Mouse (Mus musculus): Measurements from ENCODE around the gene Plod2. TPM values are rescaled to one million over a fixed set of nuclear protein-coding genes. Genes with fewer than 3 reads are reported as not detected.

Plod2 gene
- total and polyA plus RNA-seq, 3 experiments = not detected

DNA sequence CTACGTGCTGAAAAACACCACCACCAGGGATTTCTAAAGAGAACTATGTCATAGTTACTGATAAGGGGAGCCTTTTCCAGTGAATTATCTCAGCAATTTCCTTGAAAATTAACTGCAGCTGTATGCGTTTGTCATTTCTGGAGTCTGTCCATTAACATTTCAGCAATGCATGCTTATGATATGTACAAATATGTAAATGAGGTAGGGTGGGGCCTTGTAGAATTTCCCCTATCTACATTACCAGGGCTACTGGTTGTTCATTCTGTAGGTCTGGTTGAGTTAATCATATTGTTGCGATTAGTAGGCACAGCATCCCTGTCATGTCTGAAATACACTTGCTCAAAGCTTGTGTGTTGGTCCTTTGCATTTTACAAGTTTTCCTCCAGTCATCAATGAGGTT, 92.8 kb downstream of the Plod2 start:
- Histone ChIP-seq H3K27ac (ENCODE audit: control insufficient read depth, low read depth, low read length) (no peak overlapping the region), H3K36me3 (ENCODE audit: control insufficient read depth in 1 of 2, insufficient read depth in 2 of 2, low read length in 2 of 2) (no peaks in the 10 kb centered on the region), H3K4me3 (ENCODE audit: control insufficient read depth in 1 of 2, insufficient read depth in 1 of 2, low read depth in 2 of 2, low read length in 2 of 2) (no peak overlapping the region), H3K79me2 (ENCODE audit: control insufficient read depth, insufficient read depth, low read length, poor library complexity) (no peaks in the 10 kb centered on the region), H3K9ac (ENCODE audit: control insufficient read depth, low read depth, low read length, poor library complexity, severe bottlenecking) (no peak overlapping the region), H3K9me3 (replicated peaks; ENCODE audit: insufficient read depth, low read length) (no peaks in the 10 kb centered on the region), H3K27me3 (ENCODE audit: control insufficient read depth in 1 of 2, insufficient read depth in 2 of 2, low read length in 2 of 2) (no peaks in the 10 kb centered on the region), H3K4me1 (ENCODE audit: control insufficient read depth in 1 of 2, insufficient read depth in 2 of 2, low read length in 2 of 2) (no peaks in the 10 kb centered on the region)
- TF ChIP-seq USF2 (IDR thresholded peaks at IDR 0.05; ENCODE audit: borderline replicate concordance in 1 of 2, insufficient read depth in 1 of 2, low read depth in 1 of 2, low read length in 2 of 2) = no peak
- TF ChIP-seq UBTF (IDR thresholded peaks at IDR 0.05; ENCODE audit: borderline replicate concordance, insufficient read depth, low read depth, low read length) = no peak
- TF ChIP-seq MAFK (IDR thresholded peaks at IDR 0.05; ENCODE audit: borderline replicate concordance, low read depth, low read length) = no peak
- TF ChIP-seq GABPA (IDR thresholded peaks at IDR 0.05; ENCODE audit: low read depth, low read length) = no peak
- no peak for TF ChIP-seq ZC3H11A (IDR thresholded peaks at IDR 0.05; ENCODE audit: low read depth, low read length)
- no peak for TF ChIP-seq GATA1 (IDR thresholded peaks at IDR 0.05; ENCODE audit: low read depth, low read length)
- no peak for TF ChIP-seq POLR2A (IDR thresholded peaks at IDR 0.05; ENCODE audit: control insufficient read depth in 1 of 2, insufficient read depth in 1 of 2, low read depth in 1 of 2, low read length in 2 of 2, poor library complexity in 1 of 2)
- no peak for TF ChIP-seq CHD1 (IDR thresholded peaks at IDR 0.05; ENCODE audit: low read depth, low read length)
- no peak for TF ChIP-seq ETS1 (IDR thresholded peaks at IDR 0.05; ENCODE audit: low read depth, low read length)
- no peak for TF ChIP-seq ZMIZ1 (IDR thresholded peaks at IDR 0.05; ENCODE audit: low read depth, low read length)
- TF ChIP-seq POLR2AphosphoS2 (IDR thresholded peaks at IDR 0.05; ENCODE audit: low read length) = no peak
- TF ChIP-seq ELF1 (IDR thresholded peaks at IDR 0.05; ENCODE audit: low read depth, low read length) = no peak
- no peak for TF ChIP-seq MYB (IDR thresholded peaks at IDR 0.05; ENCODE audit: low read depth, low read length)
- no peak for TF ChIP-seq RAD21 (IDR thresholded peaks at IDR 0.05; ENCODE audit: low read depth, low read length)
- DNase-seq (ENCODE audit: low read depth, low spot score) = no peak

DNA sequence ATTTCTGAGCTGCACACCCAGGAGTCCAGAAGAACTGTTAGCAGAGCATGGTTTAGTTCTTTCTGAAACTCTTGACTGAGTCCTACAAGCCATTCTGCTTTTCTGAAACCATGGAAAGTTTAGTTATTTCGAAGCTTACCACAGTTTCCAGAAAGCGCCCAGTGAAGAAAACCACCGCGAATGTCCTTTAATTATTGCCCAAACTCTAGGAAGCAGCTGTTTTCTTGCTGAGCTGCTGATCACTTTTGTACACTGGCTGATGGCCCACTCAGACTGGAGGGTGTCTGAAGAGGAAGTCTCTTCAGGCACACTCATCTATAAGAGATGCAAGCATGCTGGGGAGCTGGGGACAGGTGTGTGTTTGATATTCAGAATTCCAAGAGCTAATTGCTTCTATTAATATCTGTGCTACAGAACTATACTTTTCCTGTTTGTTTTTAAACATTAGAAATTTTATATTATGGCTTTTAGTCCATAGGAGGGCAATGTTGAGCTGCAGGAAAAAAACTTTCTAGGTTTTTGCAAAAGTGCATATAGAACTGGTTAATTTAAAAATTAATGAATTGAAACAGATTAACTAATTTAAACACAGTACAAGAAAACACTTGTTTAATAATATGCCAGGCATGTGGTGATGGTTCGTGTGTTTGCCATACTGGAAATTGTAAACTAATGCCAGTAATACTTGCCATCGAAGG, 97.3 kb downstream of the Plod2 start:
- Histone ChIP-seq H3K9me3 (replicated peaks; ENCODE audit: insufficient read depth, low read length) (no peaks in the 10 kb centered on the region), H3K4me3 (ENCODE audit: control insufficient read depth in 1 of 2, insufficient read depth in 1 of 2, low read depth in 2 of 2, low read length in 2 of 2) (no peak overlapping the region), H3K79me2 (ENCODE audit: control insufficient read depth, insufficient read depth, low read length, poor library complexity) (no peaks in the 10 kb centered on the region), H3K27me3 (ENCODE audit: control insufficient read depth in 1 of 2, insufficient read depth in 2 of 2, low read length in 2 of 2) (no peaks in the 10 kb centered on the region), H3K9ac (ENCODE audit: control insufficient read depth, low read depth, low read length, poor library complexity, severe bottlenecking) (no peak overlapping the region), H3K4me1 (ENCODE audit: control insufficient read depth in 1 of 2, insufficient read depth in 2 of 2, low read length in 2 of 2) (no peaks in the 10 kb centered on the region), H3K27ac (ENCODE audit: control insufficient read depth, low read depth, low read length) (no peak overlapping the region), H3K36me3 (ENCODE audit: control insufficient read depth in 1 of 2, insufficient read depth in 2 of 2, low read length in 2 of 2) (no peaks in the 10 kb centered on the region)
- no peak for DNase-seq (ENCODE audit: low read depth, low spot score)
- TF ChIP-seq ZNF384 (IDR thresholded peaks at IDR 0.05; ENCODE audit: low read depth, low read length) = no peak
- TF ChIP-seq E2F4 (IDR thresholded peaks at IDR 0.05; ENCODE audit: borderline replicate concordance, low read depth, low read length) = no peak
- no peak for TF ChIP-seq EP300 (IDR thresholded peaks at IDR 0.05; ENCODE audit: low read depth in 1 of 2, low read length in 2 of 2)
- no peak for TF ChIP-seq MAX (IDR thresholded peaks at IDR 0.05; ENCODE audit: low read length)
- no peak for TF ChIP-seq POLR2A (IDR thresholded peaks at IDR 0.05; ENCODE audit: control insufficient read depth in 1 of 2, insufficient read depth in 1 of 2, low read depth in 1 of 2, low read length in 2 of 2, poor library complexity in 1 of 2)
- no peak for TF ChIP-seq POLR2AphosphoS5 (IDR thresholded peaks at IDR 0.05; ENCODE audit: borderline replicate concordance, low read depth, low read length)
- no peak for TF ChIP-seq BHLHE40 (IDR thresholded peaks at IDR 0.05; ENCODE audit: borderline replicate concordance, low read depth, low read length)
- TF ChIP-seq HCFC1 (IDR thresholded peaks at IDR 0.05; ENCODE audit: low read depth, low read length) = no peak
- TF ChIP-seq CTCF (IDR thresholded peaks at IDR 0.05 in 2 of 3, conservative IDR thresholded peaks at IDR 0.05 in 1 of 3; ENCODE audit: control insufficient read depth in 1 of 3, insufficient read depth in 1 of 3, low read depth in 2 of 3, low read length in 3 of 3, poor library complexity in 1 of 3, severe bottlenecking in 1 of 3) = no peak
- no peak for TF ChIP-seq TCF12 (IDR thresholded peaks at IDR 0.05; ENCODE audit: low read depth, low read length)
- TF ChIP-seq ZMIZ1 (IDR thresholded peaks at IDR 0.05; ENCODE audit: low read depth, low read length) = no peak
- no peak for TF ChIP-seq USF1 (IDR thresholded peaks at IDR 0.05; ENCODE audit: low read depth, low read length)
- no peak for TF ChIP-seq SMC3 (IDR thresholded peaks at IDR 0.05; ENCODE audit: low read depth, low read length)
- no peak for TF ChIP-seq NRF1 (IDR thresholded peaks at IDR 0.05; ENCODE audit: insufficient read depth, low read depth, low read length, poor library complexity, severe bottlenecking)
- no peak for TF ChIP-seq CHD1 (IDR thresholded peaks at IDR 0.05; ENCODE audit: low read depth, low read length)
- TF ChIP-seq MXI1 (IDR thresholded peaks at IDR 0.05; ENCODE audit: low read depth, low read length) = no peak
